Mouse (Mus musculus) common myeloid progenitor, adult 5-6 weeks (primary cell): ENCODE measurements at regions not wholly inside any gene's neighbourhood (a gene's known extent, or its start where the extent isn't known, plus 50 kb on each side); places are given as distances from the start of the nearest gene placed in this dataset.

ENCODE experiments used
- ATAC-seq: replicated peaks from 2 replicates; pipeline ENCODE4 v1.8.0; 2016; ENCODE audit warnings: low read depth, mild to moderate bottlenecking, moderate TSS enrichment, inconsistent platforms; ENCODE audit not compliant: poor library complexity, severe bottlenecking

GRCm38 (mm10) chr1:136777263-136777980, 152.7 kb downstream of the Zfp281 start:
- ATAC-seq: no peak

DNA sequence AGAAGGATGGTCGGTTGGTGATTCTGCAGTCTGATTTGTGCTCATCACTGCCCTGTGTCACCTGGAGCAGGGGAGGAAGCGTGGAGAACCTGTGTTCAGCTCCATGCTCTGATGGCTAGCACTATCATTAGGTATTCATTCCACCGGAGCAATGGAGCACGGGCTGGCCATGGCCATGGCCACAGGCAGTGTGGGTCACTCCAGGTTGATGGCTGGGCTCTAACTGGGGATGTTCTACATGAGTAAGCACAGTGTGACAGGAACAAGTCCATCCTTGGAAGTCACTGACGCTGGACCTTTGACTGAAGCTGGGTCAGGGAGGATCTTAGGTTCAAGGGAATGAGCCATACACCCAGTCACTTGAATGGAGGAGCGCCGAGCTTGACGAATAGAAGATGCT, 154.7 kb downstream of the Zfp281 start:
- ATAC-seq: no peak

GRCm38 (mm10) chr1:136781561-136782025, 156.9 kb downstream of the Zfp281 start:
- no peak for ATAC-seq

DNA sequence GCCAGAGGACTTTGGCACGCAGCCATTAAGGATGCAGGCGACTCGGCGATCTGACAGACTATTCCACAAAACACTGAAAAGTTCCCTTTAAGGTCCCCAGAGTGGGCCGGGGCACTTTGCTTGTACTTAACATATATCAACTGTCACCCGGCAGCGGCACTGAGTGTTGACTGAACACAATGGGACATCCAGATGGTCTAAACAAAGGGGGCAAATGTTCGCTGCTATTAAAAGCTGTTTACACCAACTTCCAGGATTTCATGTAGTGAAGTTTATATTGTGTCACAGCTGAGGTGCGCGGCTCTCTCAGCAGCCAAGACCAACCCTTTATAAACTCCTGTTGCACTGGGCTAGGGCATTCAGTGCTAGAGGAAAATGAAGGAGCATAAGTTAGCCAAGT, 157.6 kb downstream of the Zfp281 start:
- no peak for ATAC-seq

DNA sequence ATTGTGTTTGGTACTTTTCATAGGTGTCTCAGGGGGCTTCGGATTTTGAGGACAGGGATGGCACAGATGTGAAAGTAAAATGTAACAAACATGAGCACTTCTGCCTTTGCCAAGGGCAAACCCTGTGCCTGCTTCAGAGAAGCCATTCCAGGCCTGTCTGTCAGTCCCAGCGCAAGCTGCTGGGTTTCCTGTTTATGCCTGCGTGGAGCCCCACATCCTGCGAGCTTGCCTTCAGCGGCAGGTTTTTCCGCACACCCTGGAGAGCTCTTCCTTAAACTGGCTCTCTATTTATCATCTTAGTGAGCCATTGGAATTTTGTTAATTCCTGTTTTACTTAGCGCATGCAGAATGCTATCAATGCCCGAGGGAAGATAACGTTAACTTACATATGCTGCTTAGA, 159.5 kb downstream of the Zfp281 start:
- peak; percentile 65; the same call in 1 of the 2 replicates for ATAC-seq

DNA sequence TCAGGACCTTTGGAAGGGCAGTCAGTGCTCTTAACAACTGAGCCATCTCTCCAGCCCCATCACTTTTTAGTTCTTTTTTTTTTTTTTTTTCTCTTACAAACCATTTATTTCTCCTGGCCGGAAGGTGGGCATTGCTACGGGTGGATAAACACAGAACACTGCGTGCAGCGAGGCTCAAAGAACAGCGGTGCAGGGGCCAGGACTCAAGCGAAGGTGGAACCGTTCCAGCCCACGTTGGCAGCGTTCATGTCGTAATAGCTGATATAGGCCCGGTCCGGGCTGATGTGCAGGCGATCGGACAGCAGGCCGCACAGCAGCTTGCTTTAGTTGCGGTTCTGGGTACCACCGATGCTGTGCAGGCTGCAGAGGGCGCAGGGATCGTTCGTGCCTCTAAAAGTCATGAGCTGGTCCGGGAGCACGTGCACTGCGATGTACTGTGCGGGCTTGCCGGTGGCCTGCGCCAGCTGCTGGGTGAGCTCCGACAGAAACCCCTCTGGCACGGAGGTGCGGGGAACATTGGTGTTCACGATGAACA, 164.3 kb downstream of the Zfp281 start:
- ATAC-seq: no peak

- no peak for ATAC-seq
Measured at GRCm38 (mm10) chr1:136791641-136792040, 166.9 kb downstream of the Zfp281 start.
